Mouse (Mus musculus) v-Abl transformed pro-B cells (cell line): ENCODE results near the gene Megf11.

Experiments used
- in situ Hi-C, 2 experiments: fragments of 400-800 bp; cut with MboI; formaldehyde crosslinking; loops; one replicate each; pipeline ENCODE4 v1.15.1; 2025; ENCODE audit not compliant: unreplicated experiment in 2 of 2

The Megf11 gene

GRCm38 (mm10) chr9:64551307-64551706, 165.9 kb downstream of the Megf11 start:
- in situ Hi-C loops = no loop called here

GRCm38 (mm10) chr9:64552046-64552445, 166.6 kb downstream of the Megf11 start:
- in situ Hi-C loops = no loop called here

- in situ Hi-C loops = no loop called here
Measured at GRCm38 (mm10) chr9:64553441-64553840, 168.0 kb downstream of the Megf11 start.

GRCm38 (mm10) chr9:64555620-64556019, 170.2 kb downstream of the Megf11 start:
- in situ Hi-C loops = no loop called here

GRCm38 (mm10) chr9:64557110-64557745, 171.8 kb downstream of the Megf11 start:
- in situ Hi-C loops = no loop called here

- in situ Hi-C loops = no loop called here
Measured at GRCm38 (mm10) chr9:64557846-64558530, 172.6 kb downstream of the Megf11 start.

GRCm38 (mm10) chr9:64564315-64564767, 178.9 kb downstream of the Megf11 start:
- in situ Hi-C loops = no loop called here

GRCm38 (mm10) chr9:64565915-64566314, 180.5 kb downstream of the Megf11 start:
- in situ Hi-C loops = no loop called here

GRCm38 (mm10) chr9:64566376-64566775, 180.9 kb downstream of the Megf11 start:
- in situ Hi-C loops = no loop called here

- in situ Hi-C loops = no loop called here
Measured at GRCm38 (mm10) chr9:64567482-64567881, 182.1 kb downstream of the Megf11 start.

- in situ Hi-C loops = no loop called here
Measured at GRCm38 (mm10) chr9:64568467-64569260, 183.2 kb downstream of the Megf11 start.

- in situ Hi-C loops = no loop called here
Measured at GRCm38 (mm10) chr9:64570448-64570847, 185.0 kb downstream of the Megf11 start.

- in situ Hi-C loops = no loop called here
Measured at GRCm38 (mm10) chr9:64571091-64571490, 185.7 kb downstream of the Megf11 start.

- in situ Hi-C loops = no loop called here
Measured at GRCm38 (mm10) chr9:64572629-64573190, 187.3 kb downstream of the Megf11 start.

GRCm38 (mm10) chr9:64575658-64576057, 190.2 kb downstream of the Megf11 start:
- in situ Hi-C loops = no loop called here

GRCm38 (mm10) chr9:64576143-64576878, 190.9 kb downstream of the Megf11 start:
- in situ Hi-C loops = no loop called here

- in situ Hi-C loops = no loop called here
Measured at GRCm38 (mm10) chr9:64577156-64577555, 191.7 kb downstream of the Megf11 start.

- in situ Hi-C loops = no loop called here
Measured at GRCm38 (mm10) chr9:64578014-64578413, 192.6 kb downstream of the Megf11 start.

GRCm38 (mm10) chr9:64579306-64579705, 193.9 kb downstream of the Megf11 start:
- in situ Hi-C loops = no loop called here

GRCm38 (mm10) chr9:64586292-64586691, 200.9 kb downstream of the Megf11 start:
- in situ Hi-C loops = no loop called here
